Mouse (Mus musculus) G1E (cell line): ENCODE results near the gene Mlxip. TPM values are rescaled to one million over a fixed set of nuclear protein-coding genes. Genes with fewer than 3 reads are reported as not detected.

Experiments
- ATAC-seq: 2 replicates; pipeline ENCODE4 v1.8.0; 2016; ENCODE audit warnings: mild to moderate bottlenecking; ENCODE audit not compliant: insufficient number of reproducible peaks, poor library complexity, low FRiP score, severe bottlenecking; ENCODE audit errors: extremely low read depth
- DNase-seq: peaks from one replicate; pipeline ENCODE4 v3.0.0; 2012; ENCODE audit warnings: low spot score
- H3K27me3 ChIP-seq: 2 replicates; pipeline ENCODE4 v1.6.1; 2012; ENCODE audit warnings: mild to moderate bottlenecking, low read length, inconsistent platforms; ENCODE audit not compliant: insufficient read depth
- H3K36me3 ChIP-seq: replicated peaks from 2 replicates; pipeline ENCODE3; 2012; ENCODE audit warnings: mild to moderate bottlenecking, inconsistent platforms
- H3K4me1 ChIP-seq: 2 replicates; pipeline ENCODE4 v1.6.1; 2012; ENCODE audit warnings: low read depth, low read length, inconsistent platforms, mixed read lengths; ENCODE audit not compliant: insufficient read depth
- H3K4me3 ChIP-seq: 2 replicates; pipeline ENCODE4 v1.5.1; 2012; ENCODE audit warnings: low read depth, mild to moderate bottlenecking, inconsistent platforms, low read length, moderate library complexity, mixed read lengths
- H3K9me3 ChIP-seq: replicated peaks from 2 replicates; pipeline ENCODE4 v1.6.1; 2012; ENCODE audit warnings: inconsistent platforms
- CTCF ChIP-seq: IDR thresholded peaks from 2 replicates; pipeline ENCODE4 v1.5.1; 2012; ENCODE audit warnings: low read depth, low read length, inconsistent platforms, mixed read lengths
- GATA1 ChIP-seq: IDR thresholded peaks from 2 replicates; pipeline ENCODE4 v1.6.1; 2012; ENCODE audit warnings: borderline replicate concordance, low read length, inconsistent platforms, mixed read lengths
- GATA2 ChIP-seq: IDR thresholded peaks from 2 replicates; pipeline ENCODE4 v1.6.1; 2012; ENCODE audit warnings: low read depth, low read length, inconsistent platforms, borderline replicate concordance
- POLR2AphosphoS5 ChIP-seq: IDR thresholded peaks from 2 replicates; pipeline ENCODE4 v1.6.1; 2012; ENCODE audit warnings: low read depth, low read length, inconsistent platforms; ENCODE audit not compliant: insufficient replicate concordance
- TAL1 ChIP-seq: conservative IDR thresholded peaks from 2 replicates; pipeline ENCODE4 v1.6.1; 2012; ENCODE audit warnings: low read depth, low read length, inconsistent platforms, mixed read lengths
- polyA plus RNA-seq: library from polyadenylated mRNA; stranded (reverse); fragments of >175 nt; gene quantifications from 2 replicates; pipeline ENCODE4 v1.2.3, GENCODE M21; 2012
- total RNA-seq, 2 experiments: library from RNA; stranded (forward) in 1 of 2; stranded (reverse) in 1 of 2; fragments of 200-1000 nt in 1 of 2; fragments of >200 nt in 1 of 2; fragmentation: Nextera tagmentation in 1 of 2; gene quantifications; 2 replicates each; pipeline ENCODE4 v1.2.3; 2014 to 2017

Mlxip gene
- total and polyA plus RNA-seq, 3 experiments, result 3.9 to 42.8 (median 15.8) TPM

DNA sequence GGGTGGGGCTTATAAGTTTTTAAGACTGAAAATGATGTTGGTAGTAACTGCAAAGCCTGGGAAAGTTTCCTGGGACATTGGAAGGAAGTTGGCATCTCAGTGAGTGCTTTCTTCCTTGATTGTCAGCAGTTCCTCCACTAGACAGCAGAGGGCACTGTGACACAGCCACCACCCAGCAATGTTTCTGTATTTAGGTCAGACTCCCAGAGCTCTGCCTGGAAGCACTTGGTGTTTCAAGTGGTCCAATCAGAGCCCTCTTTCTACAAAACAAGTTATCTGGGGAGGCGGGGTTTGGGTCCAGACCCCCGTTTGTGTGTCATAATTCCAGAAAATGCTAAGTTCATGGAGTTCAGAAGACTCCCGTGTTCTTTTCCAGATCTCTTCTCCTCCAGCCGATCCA is 49.5 kb downstream of the Mlxip start:
- ATAC-seq (no peak), DNase-seq (peak; percentile 52)
- Histone ChIP-seq H3K9me3 (no peaks in the 10 kb centered on the region), H3K27me3 (no peaks in the 10 kb centered on the region), H3K36me3 (peaks cover 91% of the 10 kb centered on the region), H3K4me3 (no peak overlapping the region), H3K4me1 (no peaks in the 10 kb centered on the region)
- TF ChIP-seq GATA1 (no peak), GATA2 (no peak), POLR2AphosphoS5 (no peak), TAL1 (no peak), CTCF (peak; percentile 85)

- DNase-seq (no peak), ATAC-seq (no peak)
- H3K4me3 ChIP-seq, result no peak overlapping the region
- no peaks in the 10 kb centered on the region for H3K4me1 ChIP-seq
- no peaks in the 10 kb centered on the region for H3K9me3 ChIP-seq
- no peaks in the 10 kb centered on the region for H3K27me3 ChIP-seq
- peaks cover 93% of the 10 kb centered on the region for H3K36me3 ChIP-seq
- no peak for TF ChIP-seq GATA1
- no peak for TF ChIP-seq GATA2
- TF ChIP-seq POLR2AphosphoS5, result no peak
- no peak for TF ChIP-seq TAL1
- no peak for TF ChIP-seq CTCF
These were observed 50.3 kb downstream of the Mlxip start for GRCm38 (mm10) chr5:123444849-123445334.

- H3K27me3 ChIP-seq, result no peaks in the 10 kb centered on the region
- DNase-seq, result no peak
- H3K4me3 ChIP-seq, result no peak overlapping the region
- no peak for TF ChIP-seq CTCF
- TF ChIP-seq GATA1, result no peak
- no peak for TF ChIP-seq GATA2
- TF ChIP-seq POLR2AphosphoS5, result no peak
- no peak for TF ChIP-seq TAL1
- no peaks in the 10 kb centered on the region for H3K4me1 ChIP-seq
- peaks cover 95% of the 10 kb centered on the region for H3K36me3 ChIP-seq
- no peaks in the 10 kb centered on the region for H3K9me3 ChIP-seq
- ATAC-seq, result no peak
These were observed 57.3 kb downstream of the Mlxip start for GRCm38 (mm10) chr5:123451886-123452285.

- H3K9me3 ChIP-seq, result no peaks in the 10 kb centered on the region
- no peak overlapping the region for H3K4me3 ChIP-seq
- H3K4me1 ChIP-seq, result peaks cover 2% of the 10 kb centered on the region; the same call in 1 of the 2 replicates
- ATAC-seq (no peak), DNase-seq (no peak)
- TF ChIP-seq GATA2 (no peak), TAL1 (no peak), POLR2AphosphoS5 (no peak), GATA1 (no peak), CTCF (no peak)
- H3K36me3 ChIP-seq, result peaks cover 13% of the 10 kb centered on the region
- H3K27me3 ChIP-seq, result peaks cover 4% of the 10 kb centered on the region; the same call in 1 of the 2 replicates
These were observed 66.8 kb downstream of the Mlxip start for GRCm38 (mm10) chr5:123461420-123461819.

DNA sequence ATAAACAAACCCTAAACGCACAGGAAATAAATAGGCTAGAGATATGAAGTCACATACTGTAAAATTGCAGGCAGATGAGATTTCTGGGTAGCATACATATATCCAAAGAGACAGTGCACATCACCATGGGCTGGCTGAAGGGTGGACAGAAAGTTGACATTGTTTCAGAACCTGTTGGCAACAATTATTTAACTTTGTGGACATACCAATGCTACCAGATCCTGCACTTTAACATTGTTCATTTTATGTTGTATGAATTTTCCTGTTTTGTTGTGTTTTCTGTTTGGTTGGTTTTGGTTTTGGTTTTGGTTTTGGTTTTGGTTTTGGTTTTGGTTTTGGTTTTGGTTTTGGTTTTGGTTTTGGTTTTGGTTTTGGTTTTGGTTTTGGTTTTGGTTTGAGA is 70.0 kb downstream of the Mlxip start:
- no peak for ATAC-seq

DNA sequence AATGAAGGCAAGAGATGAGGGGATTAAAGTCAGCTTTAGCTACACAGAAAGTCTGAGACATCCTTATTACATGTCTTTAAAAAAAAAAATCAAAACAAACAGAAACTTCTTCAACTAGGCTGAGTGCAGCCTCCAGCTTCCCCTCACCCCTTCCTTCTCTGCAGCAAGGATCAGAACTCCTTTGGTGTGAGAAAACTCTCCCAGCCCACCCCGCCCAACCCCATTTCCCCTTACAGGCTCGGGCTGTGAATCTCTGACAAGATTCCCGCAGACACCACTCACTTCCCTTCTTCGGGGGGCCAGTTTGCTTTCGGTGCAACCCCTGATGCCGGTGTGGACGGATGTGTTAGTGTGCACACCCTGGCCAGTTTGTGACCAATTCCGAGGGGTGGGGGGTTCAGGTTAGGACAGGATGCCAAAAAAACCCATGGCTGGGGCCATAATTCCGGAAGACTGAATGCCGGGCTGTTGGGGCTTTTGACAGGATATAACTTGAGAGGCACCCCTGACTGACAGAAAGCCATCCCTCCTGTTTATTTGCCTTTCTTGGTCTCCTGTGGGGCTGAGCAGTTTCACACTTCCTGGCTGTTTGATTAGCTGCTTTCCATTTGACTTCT is 76.3 kb downstream of the Mlxip start:
- H3K27me3 ChIP-seq, result peaks cover 12% of the 10 kb centered on the region
- ATAC-seq, result no peak
- H3K9me3 ChIP-seq, result no peaks in the 10 kb centered on the region
- no peaks in the 10 kb centered on the region for H3K4me1 ChIP-seq
- DNase-seq, result no peak
- TF ChIP-seq GATA1, result no peak
- no peak for TF ChIP-seq POLR2AphosphoS5
- TF ChIP-seq GATA2, result no peak
- no peak for TF ChIP-seq CTCF
- no peak for TF ChIP-seq TAL1
- no peaks in the 10 kb centered on the region for H3K36me3 ChIP-seq
- H3K4me3 ChIP-seq, result no peak overlapping the region

More for the DNA sequence above, 70.0 kb downstream of the Mlxip start:
- DNase-seq, result no peak
- H3K4me3 ChIP-seq, result no peak overlapping the region
- H3K9me3 ChIP-seq, result no peaks in the 10 kb centered on the region
- peaks cover 6% of the 10 kb centered on the region; the same call in 1 of the 2 replicates for H3K27me3 ChIP-seq
- peaks cover 2% of the 10 kb centered on the region; the same call in 1 of the 2 replicates for H3K4me1 ChIP-seq
- TF ChIP-seq CTCF, result no peak
- TF ChIP-seq TAL1, result no peak
- no peak for TF ChIP-seq GATA2
- H3K36me3 ChIP-seq, result no peaks in the 10 kb centered on the region
